ENCODE assay signal across 19 mouse cellular contexts in the genomic region with DNA sequence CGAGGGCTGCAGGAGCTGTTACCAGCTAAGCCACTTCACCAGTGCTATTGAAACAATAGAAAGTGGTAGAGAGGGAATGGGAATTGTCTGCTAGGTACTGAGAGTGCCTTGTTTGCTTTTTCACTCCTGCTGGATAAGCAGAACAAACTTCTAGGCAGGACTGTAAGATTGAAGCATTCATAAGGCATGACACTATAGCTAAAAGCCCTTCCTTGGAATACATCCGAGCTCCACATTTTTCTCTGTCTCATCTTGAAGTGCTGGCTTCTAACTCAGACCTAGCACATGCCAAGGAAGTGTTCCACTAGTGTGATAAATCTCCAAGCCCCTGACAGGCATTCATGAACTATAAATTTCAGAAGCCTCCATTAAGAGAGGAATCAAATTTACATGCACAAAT. TPM values are rescaled to one million over a fixed set of nuclear protein-coding genes. Genes with fewer than 3 reads are reported as not detected.
DNase-seq lines count a peak whose midpoint lies in the region; ATAC-seq and TF ChIP-seq lines count a peak whose summit lies in the region.
"Had no signal": no experiment of that assay in that cellular context is flagged by ENCODE, and none has a peak within 500 bp of the region (broad histone marks: within the 10 kb centered on the region; RNA-seq: fewer than 3 reads in every experiment).

No protein-coding gene starts in this region.

- no peaks in the 10 kb centered on the region for H3K27me3 ChIP-seq in heart, embryonic 13.5 days (replicated peaks)
- peaks cover 2% of the 10 kb centered on the region; the same call in 1 of the 2 replicates for H3K27me3 ChIP-seq in midbrain, embryonic 11.5 days (ENCODE audit: control insufficient read depth, insufficient read depth, low read length)
- no peaks in the 10 kb centered on the region for H3K27me3 ChIP-seq in midbrain, embryonic 15.5 days (replicated peaks)
- no peaks in the 10 kb centered on the region for H3K27me3 ChIP-seq in small intestine, adult 2 months (ENCODE audit: control insufficient read depth, insufficient read depth, low read length)
- no peaks in the 10 kb centered on the region for H3K27me3 ChIP-seq in thymus, adult 2 months (ENCODE audit: control insufficient read depth, insufficient read depth, low read length)
- H3K27me3 ChIP-seq: embryonic facial prominence, embryonic 13.5 days; hindbrain, embryonic 15.5 days had no signal

- TF ChIP-seq POLR2A in small intestine, adult 2 months (IDR thresholded peaks at IDR 0.05; ENCODE audit: low read depth, low read length) = no peak
- TF ChIP-seq POLR2A in thymus, adult 2 months (IDR thresholded peaks at IDR 0.05; ENCODE audit: control insufficient read depth, extremely low read depth, insufficient read depth, low read length, poor library complexity) = no peak

- no peak for ATAC-seq in heart, embryonic 13.5 days (ENCODE audit: extremely low read depth, insufficient number of reproducible peaks, low FRiP score, low TSS enrichment)
- no peak for ATAC-seq in midbrain, embryonic 11.5 days (ENCODE audit: low FRiP score)
- no peak for ATAC-seq in midbrain, embryonic 15.5 days (replicated peaks)
- ATAC-seq: forebrain, embryonic 13.5 days; forebrain, postnatal 0 days; inflammation-experienced regulatory T-cells, adult 6 months had no signal

- no peak overlapping the region for H3K4me3 ChIP-seq in heart, embryonic 13.5 days
- no peak overlapping the region for H3K4me3 ChIP-seq in midbrain, embryonic 11.5 days (ENCODE audit: low read depth, low read length)
- no peak overlapping the region for H3K4me3 ChIP-seq in midbrain, embryonic 15.5 days
- H3K4me3 ChIP-seq in small intestine, adult 2 months (ENCODE audit: low read depth, low read length) = no peak overlapping the region
- H3K4me3 ChIP-seq in thymus, adult 2 months (ENCODE audit: control insufficient read depth, insufficient read depth, low read length) = no peak overlapping the region
- H3K4me3 ChIP-seq: embryonic facial prominence, embryonic 13.5 days; forebrain, embryonic 13.5 days; hindbrain, embryonic 15.5 days had no signal

- H3K4me1 ChIP-seq in heart, embryonic 13.5 days = peaks cover 13% of the 10 kb centered on the region
- H3K4me1 ChIP-seq in midbrain, embryonic 11.5 days (ENCODE audit: control insufficient read depth, insufficient read depth, low read length) = peaks cover 3% of the 10 kb centered on the region
- 0 out of 2 replicates have a peak, but pooled peaks cover 1% of the 10 kb centered on the region for H3K4me1 ChIP-seq in midbrain, embryonic 15.5 days
- peaks cover 13% of the 10 kb centered on the region for H3K4me1 ChIP-seq in small intestine, adult 2 months (ENCODE audit: control insufficient read depth, insufficient read depth, insufficient read length, low read length)
- H3K4me1 ChIP-seq in thymus, adult 2 months (replicated peaks; ENCODE audit: control insufficient read depth, insufficient read depth, low read length) = peaks cover 3% of the 10 kb centered on the region
- H3K4me1 ChIP-seq: embryonic facial prominence, embryonic 13.5 days; hindbrain, embryonic 15.5 days had no signal

- H3K9ac ChIP-seq in heart, embryonic 13.5 days = no peak overlapping the region
- H3K9ac ChIP-seq in midbrain, embryonic 11.5 days (ENCODE audit: low read length) = no peak overlapping the region
- no peak overlapping the region for H3K9ac ChIP-seq in midbrain, embryonic 15.5 days
- H3K9ac ChIP-seq: embryonic facial prominence, embryonic 13.5 days; forebrain, embryonic 13.5 days; forebrain, postnatal 0 days; hindbrain, embryonic 15.5 days had no signal

- intact Hi-C loops in heart, postnatal 10 days (cut with DNase I) = loop anchor here (5.0 kb wide), 1 partner anchor 142 kb away; a partner anchor contains a TSS

- peak overlapping the region; percentile 53 for H3K27ac ChIP-seq in heart, embryonic 13.5 days (replicated peaks)
- no peak overlapping the region for H3K27ac ChIP-seq in midbrain, embryonic 11.5 days (ENCODE audit: low read depth, low read length)
- no peak overlapping the region for H3K27ac ChIP-seq in midbrain, embryonic 15.5 days
- H3K27ac ChIP-seq in small intestine, adult 2 months (ENCODE audit: insufficient read depth, low read depth, low read length) = 0 out of 2 replicates have a peak overlapping the region, but pooled peaks have one; percentile 42
- no peak overlapping the region for H3K27ac ChIP-seq in thymus, adult 2 months (ENCODE audit: control insufficient read depth, insufficient read depth, low read length)
- H3K27ac ChIP-seq: embryonic facial prominence, embryonic 13.5 days; forebrain, embryonic 13.5 days; hindbrain, embryonic 15.5 days had no signal

- no peak overlapping the region for H3K4me2 ChIP-seq in heart, embryonic 13.5 days
- no peak overlapping the region for H3K4me2 ChIP-seq in midbrain, embryonic 11.5 days
- H3K4me2 ChIP-seq in midbrain, embryonic 15.5 days = no peak overlapping the region
- H3K4me2 ChIP-seq: embryonic facial prominence, embryonic 13.5 days; forebrain, embryonic 13.5 days; hindbrain, embryonic 15.5 days had no signal

- 40% methylated on average over 2 of the region's 2 CpGs for WGBS in heart, embryonic 13.5 days
- 67% methylated on average over 2 of the region's 2 CpGs for WGBS in midbrain, embryonic 11.5 days
- WGBS in midbrain, embryonic 15.5 days = 53% methylated on average over 2 of the region's 2 CpGs
- 52% methylated on average over 2 of the region's 2 CpGs for WGBS in small intestine, adult 2 months
- WGBS in thymus, adult 2 months = 95% methylated on average over 2 of the region's 2 CpGs

- H3K36me3 ChIP-seq in heart, embryonic 13.5 days = no peaks in the 10 kb centered on the region
- H3K36me3 ChIP-seq in midbrain, embryonic 11.5 days (ENCODE audit: control insufficient read depth, insufficient read depth, low read length) = no peaks in the 10 kb centered on the region
- no peaks in the 10 kb centered on the region for H3K36me3 ChIP-seq in midbrain, embryonic 15.5 days (replicated peaks)
- H3K36me3 ChIP-seq in small intestine, adult 2 months (ENCODE audit: control insufficient read depth, insufficient read depth, low read length) = no peaks in the 10 kb centered on the region
- H3K36me3 ChIP-seq in thymus, adult 2 months (ENCODE audit: control insufficient read depth, insufficient read depth, low read length) = no peaks in the 10 kb centered on the region
- H3K36me3 ChIP-seq: embryonic facial prominence, embryonic 13.5 days; hindbrain, embryonic 15.5 days had no signal

- no peaks in the 10 kb centered on the region for H3K9me3 ChIP-seq in heart, embryonic 13.5 days
- H3K9me3 ChIP-seq in midbrain, embryonic 11.5 days (ENCODE audit: control insufficient read depth, low read length) = no peaks in the 10 kb centered on the region
- no peaks in the 10 kb centered on the region for H3K9me3 ChIP-seq in midbrain, embryonic 15.5 days
- H3K9me3 ChIP-seq: embryonic facial prominence, embryonic 13.5 days; forebrain, embryonic 13.5 days; hindbrain, embryonic 15.5 days had no signal

- DNase-seq in heart, postnatal 10 days = no peak
- peak; percentile 12 for DNase-seq in kidney, postnatal 14 days
- no peak for DNase-seq in kidney, postnatal 25 days
- DNase-seq in midbrain, embryonic 11.5 days (ENCODE audit: low spot score, missing footprints) = peak; percentile 62
- DNase-seq in thymus, adult 2 months = no peak
- DNase-seq: adrenal gland, postnatal 10 days; cerebellum, adult 11 months; cerebellum, adult 8-10 months; cerebellum, postnatal 14 days; forebrain, postnatal 0 days; gastrocnemius, postnatal 14 days; heart, postnatal 36 days had no signal

- TF ChIP-seq CTCF in small intestine, adult 2 months (IDR thresholded peaks at IDR 0.05; ENCODE audit: extremely low read depth, insufficient read length, insufficient replicate concordance, low read depth, low read length) = no peak
- TF ChIP-seq CTCF in thymus, adult 2 months (IDR thresholded peaks at IDR 0.05; ENCODE audit: borderline replicate concordance, control insufficient read depth, extremely low read depth, insufficient read depth, low read length, poor library complexity) = no peak

RNA-seq across cellular contexts. Expression of a gene that starts 4.1 kb away (rescaled TPM):
- 13.3 and 16.2 TPM in 2 replicates for polyA plus RNA-seq in heart, embryonic 13.5 days (2015; fragmentation: Nextera tagmentation; extraction: Ambion mirVana)
- 10 to 100 TPM; 17.9 to 20.8 TPM for total RNA-seq in heart, postnatal 10 days (2021)
- 10.0 and 10.2 TPM in 2 replicates for polyA plus RNA-seq in midbrain, embryonic 11.5 days (2014; fragmentation: Nextera tagmentation; extraction: Ambion mirVana)
- 12.2 and 12.5 TPM in 2 replicates for polyA plus RNA-seq in midbrain, embryonic 15.5 days (2015; fragmentation: Nextera tagmentation; extraction: Ambion mirVana)
- 13.1 and 14.9 TPM in 2 replicates for polyA plus RNA-seq in small intestine, adult 2 months (2012; rRNA removed)
- polyA plus RNA-seq in thymus, adult 2 months (2012; rRNA removed) = 64.9 and 71.0 TPM in 2 replicates

Comparison
In these comparisons a context has a peak if more than half of its experiments do, and no peak if none do; other contexts are left out.
1. DNase-seq: peak in kidney, postnatal 14 days (single experiment) and midbrain, embryonic 11.5 days (single experiment); none in heart, postnatal 10 days (0 of 2), kidney, postnatal 25 days (0 of 2) and thymus, adult 2 months (single experiment).
2. H3K27ac ChIP-seq: peak in heart, embryonic 13.5 days (single experiment) and small intestine, adult 2 months (single experiment); none in midbrain, embryonic 11.5 days (single experiment), midbrain, embryonic 15.5 days (single experiment) and thymus, adult 2 months (single experiment).